Mouse (Mus musculus): ENCODE measurements at regions not wholly inside any gene's neighbourhood (a gene's known extent, or its start where the extent isn't known, plus 50 kb on each side); places are given as distances from the start of the nearest gene placed in this dataset.

GRCm38 (mm10) chr12:106928389-106928788 lies 560.0 kb upstream of the 3110018I06Rik start:
- TF ChIP-seq CTCF (IDR thresholded peaks at IDR 0.05; ENCODE audit: control insufficient read depth, insufficient read depth, insufficient replicate concordance, low read depth, low read length) (no peak), POLR2A (IDR thresholded peaks at IDR 0.05; ENCODE audit: control insufficient read depth, low read depth, low read length) (no peak)

GRCm38 (mm10) chr12:106929161-106929560 lies 559.3 kb upstream of the 3110018I06Rik start:
- no peak for TF ChIP-seq CTCF (IDR thresholded peaks at IDR 0.05; ENCODE audit: control insufficient read depth, insufficient read depth, insufficient replicate concordance, low read depth, low read length)
- Histone ChIP-seq H3K27me3 (ENCODE audit: control insufficient read depth, insufficient read depth, low read length) (no peaks in the 10 kb centered on the region), H3K4me1 (ENCODE audit: control insufficient read depth, insufficient read depth, low read length) (no peaks in the 10 kb centered on the region)

More at GRCm38 (mm10) chr12:106928389-106928788, 560.0 kb upstream of the 3110018I06Rik start:
- Histone ChIP-seq H3K4me3 (ENCODE audit: control insufficient read depth, low read depth, low read length) (no peak overlapping the region), H3K4me1 (ENCODE audit: control insufficient read depth, insufficient read depth, low read length) (no peaks in the 10 kb centered on the region), H3K27me3 (ENCODE audit: control insufficient read depth, insufficient read depth, low read length) (no peaks in the 10 kb centered on the region), H3K27ac (ENCODE audit: control insufficient read depth, insufficient read depth, low read depth, low read length) (no peak overlapping the region), H3K36me3 (ENCODE audit: control insufficient read depth, insufficient read depth, low read length) (no peaks in the 10 kb centered on the region)

GRCm38 (mm10) chr12:106931591-106931990 lies 556.8 kb upstream of the 3110018I06Rik start:
- H3K4me3 ChIP-seq (ENCODE audit: control insufficient read depth, low read depth, low read length): no peak overlapping the region
- TF ChIP-seq POLR2A (IDR thresholded peaks at IDR 0.05; ENCODE audit: control insufficient read depth, low read depth, low read length) (no peak), CTCF (IDR thresholded peaks at IDR 0.05; ENCODE audit: control insufficient read depth, insufficient read depth, insufficient replicate concordance, low read depth, low read length) (no peak)
- no peaks in the 10 kb centered on the region for H3K4me1 ChIP-seq (ENCODE audit: control insufficient read depth, insufficient read depth, low read length)
- H3K27me3 ChIP-seq (ENCODE audit: control insufficient read depth, insufficient read depth, low read length): no peaks in the 10 kb centered on the region
- no peak overlapping the region for H3K27ac ChIP-seq (ENCODE audit: control insufficient read depth, insufficient read depth, low read depth, low read length)
- H3K36me3 ChIP-seq (ENCODE audit: control insufficient read depth, insufficient read depth, low read length): no peaks in the 10 kb centered on the region

More at GRCm38 (mm10) chr12:106929161-106929560, 559.3 kb upstream of the 3110018I06Rik start:
- Histone ChIP-seq H3K4me3 (ENCODE audit: control insufficient read depth, low read depth, low read length) (no peak overlapping the region), H3K27ac (ENCODE audit: control insufficient read depth, insufficient read depth, low read depth, low read length) (no peak overlapping the region), H3K36me3 (ENCODE audit: control insufficient read depth, insufficient read depth, low read length) (no peaks in the 10 kb centered on the region)

GRCm38 (mm10) chr12:106939381-106939780 lies 549.1 kb upstream of the 3110018I06Rik start:
- no peak overlapping the region for H3K27ac ChIP-seq (ENCODE audit: control insufficient read depth, insufficient read depth, low read depth, low read length)
- no peaks in the 10 kb centered on the region for H3K36me3 ChIP-seq (ENCODE audit: control insufficient read depth, insufficient read depth, low read length)
- H3K4me1 ChIP-seq (ENCODE audit: control insufficient read depth, insufficient read depth, low read length): peaks cover 5% of the 10 kb centered on the region; the same call in 1 of the 2 replicates
- H3K27me3 ChIP-seq (ENCODE audit: control insufficient read depth, insufficient read depth, low read length): no peaks in the 10 kb centered on the region
- TF ChIP-seq POLR2A (IDR thresholded peaks at IDR 0.05; ENCODE audit: control insufficient read depth, low read depth, low read length): no peak
- TF ChIP-seq CTCF (IDR thresholded peaks at IDR 0.05; ENCODE audit: control insufficient read depth, insufficient read depth, insufficient replicate concordance, low read depth, low read length): no peak
- H3K4me3 ChIP-seq (ENCODE audit: control insufficient read depth, low read depth, low read length): no peak overlapping the region

GRCm38 (mm10) chr12:106943874-106944273 lies 544.6 kb upstream of the 3110018I06Rik start:
- Histone ChIP-seq H3K27me3 (ENCODE audit: control insufficient read depth, insufficient read depth, low read length) (no peaks in the 10 kb centered on the region), H3K36me3 (ENCODE audit: control insufficient read depth, insufficient read depth, low read length) (no peaks in the 10 kb centered on the region), H3K4me1 (ENCODE audit: control insufficient read depth, insufficient read depth, low read length) (peaks cover 5% of the 10 kb centered on the region; the same call in 1 of the 2 replicates), H3K4me3 (ENCODE audit: control insufficient read depth, low read depth, low read length) (no peak overlapping the region), H3K27ac (ENCODE audit: control insufficient read depth, insufficient read depth, low read depth, low read length) (no peak overlapping the region)
- TF ChIP-seq POLR2A (IDR thresholded peaks at IDR 0.05; ENCODE audit: control insufficient read depth, low read depth, low read length): no peak
- no peak for TF ChIP-seq CTCF (IDR thresholded peaks at IDR 0.05; ENCODE audit: control insufficient read depth, insufficient read depth, insufficient replicate concordance, low read depth, low read length)

GRCm38 (mm10) chr12:106952621-106953020 lies 535.8 kb upstream of the 3110018I06Rik start:
- TF ChIP-seq POLR2A (IDR thresholded peaks at IDR 0.05; ENCODE audit: control insufficient read depth, low read depth, low read length): no peak
- no peak for TF ChIP-seq CTCF (IDR thresholded peaks at IDR 0.05; ENCODE audit: control insufficient read depth, insufficient read depth, insufficient replicate concordance, low read depth, low read length)
- Histone ChIP-seq H3K4me3 (ENCODE audit: control insufficient read depth, low read depth, low read length) (no peak overlapping the region), H3K36me3 (ENCODE audit: control insufficient read depth, insufficient read depth, low read length) (no peaks in the 10 kb centered on the region), H3K4me1 (ENCODE audit: control insufficient read depth, insufficient read depth, low read length) (no peaks in the 10 kb centered on the region), H3K27ac (ENCODE audit: control insufficient read depth, insufficient read depth, low read depth, low read length) (no peak overlapping the region), H3K27me3 (ENCODE audit: control insufficient read depth, insufficient read depth, low read length) (no peaks in the 10 kb centered on the region)

GRCm38 (mm10) chr12:106955778-106956177 lies 532.7 kb upstream of the 3110018I06Rik start:
- no peaks in the 10 kb centered on the region for H3K4me1 ChIP-seq (ENCODE audit: control insufficient read depth, insufficient read depth, low read length)
- H3K36me3 ChIP-seq (ENCODE audit: control insufficient read depth, insufficient read depth, low read length): no peaks in the 10 kb centered on the region
- TF ChIP-seq CTCF (IDR thresholded peaks at IDR 0.05; ENCODE audit: control insufficient read depth, insufficient read depth, insufficient replicate concordance, low read depth, low read length) (no peak), POLR2A (IDR thresholded peaks at IDR 0.05; ENCODE audit: control insufficient read depth, low read depth, low read length) (no peak)
- no peak overlapping the region for H3K27ac ChIP-seq (ENCODE audit: control insufficient read depth, insufficient read depth, low read depth, low read length)
- H3K4me3 ChIP-seq (ENCODE audit: control insufficient read depth, low read depth, low read length): no peak overlapping the region
- H3K27me3 ChIP-seq (ENCODE audit: control insufficient read depth, insufficient read depth, low read length): no peaks in the 10 kb centered on the region

GRCm38 (mm10) chr12:106956266-106956665 lies 532.2 kb upstream of the 3110018I06Rik start:
- H3K4me3 ChIP-seq (ENCODE audit: control insufficient read depth, low read depth, low read length): no peak overlapping the region
- H3K27ac ChIP-seq (ENCODE audit: control insufficient read depth, insufficient read depth, low read depth, low read length): no peak overlapping the region
- no peaks in the 10 kb centered on the region for H3K4me1 ChIP-seq (ENCODE audit: control insufficient read depth, insufficient read depth, low read length)
- TF ChIP-seq POLR2A (IDR thresholded peaks at IDR 0.05; ENCODE audit: control insufficient read depth, low read depth, low read length): no peak
- TF ChIP-seq CTCF (IDR thresholded peaks at IDR 0.05; ENCODE audit: control insufficient read depth, insufficient read depth, insufficient replicate concordance, low read depth, low read length): no peak
- H3K27me3 ChIP-seq (ENCODE audit: control insufficient read depth, insufficient read depth, low read length): no peaks in the 10 kb centered on the region
- H3K36me3 ChIP-seq (ENCODE audit: control insufficient read depth, insufficient read depth, low read length): no peaks in the 10 kb centered on the region

Data from testis, adult 2 months (tissue).